Mouse (Mus musculus) kidney, postnatal 14 days (tissue): Measurements from ENCODE around the gene Nebl.
A peak's percentile ranks its signal among the peaks of the same experiment; 100 is the strongest.

Experiments used
- DNase-seq: peaks from one replicate; pipeline ENCODE4 v3.0.0; 2022; ENCODE audit warnings: mixed read lengths

Nebl gene

GRCm38 (mm10) chr2:17603573-17603972, 127.7 kb downstream of the Nebl start:
- DNase-seq: no peak

GRCm38 (mm10) chr2:17600652-17601051, 130.6 kb downstream of the Nebl start:
- DNase-seq: no peak

GRCm38 (mm10) chr2:17599860-17600259, 131.4 kb downstream of the Nebl start:
- no peak for DNase-seq

GRCm38 (mm10) chr2:17597932-17598331, 133.3 kb downstream of the Nebl start:
- no peak for DNase-seq

GRCm38 (mm10) chr2:17589669-17590068, 141.6 kb downstream of the Nebl start:
- no peak for DNase-seq

GRCm38 (mm10) chr2:17585329-17585992, 145.8 kb downstream of the Nebl start:
- DNase-seq: no peak

GRCm38 (mm10) chr2:17575648-17576047, 155.6 kb downstream of the Nebl start:
- DNase-seq: no peak

GRCm38 (mm10) chr2:17571716-17572115, 159.5 kb downstream of the Nebl start:
- no peak for DNase-seq

GRCm38 (mm10) chr2:17558889-17559742, 172.1 kb downstream of the Nebl start:
- no peak for DNase-seq

GRCm38 (mm10) chr2:17549895-17550558, 181.2 kb downstream of the Nebl start:
- no peak for DNase-seq

GRCm38 (mm10) chr2:17546354-17546948, 184.8 kb downstream of the Nebl start:
- DNase-seq: no peak

- DNase-seq: no peak
Observed at GRCm38 (mm10) chr2:17539737-17540136, 191.5 kb downstream of the Nebl start.

GRCm38 (mm10) chr2:17538493-17538892, 192.8 kb downstream of the Nebl start:
- DNase-seq: no peak

GRCm38 (mm10) chr2:17531355-17532105, 199.7 kb downstream of the Nebl start:
- DNase-seq: no peak

GRCm38 (mm10) chr2:17525739-17526526, 205.3 kb downstream of the Nebl start:
- DNase-seq: no peak

- no peak for DNase-seq
Observed at GRCm38 (mm10) chr2:17525211-17525610, 206.1 kb downstream of the Nebl start.

GRCm38 (mm10) chr2:17524205-17524978, 206.9 kb downstream of the Nebl start:
- no peak for DNase-seq

- DNase-seq: peak; percentile 7
Observed at GRCm38 (mm10) chr2:17523791-17524190, 207.5 kb downstream of the Nebl start.

GRCm38 (mm10) chr2:17515686-17516085, 215.6 kb downstream of the Nebl start:
- no peak for DNase-seq

- DNase-seq: no peak
Observed at GRCm38 (mm10) chr2:17514765-17515164, 216.5 kb downstream of the Nebl start.

- DNase-seq: no peak
Observed at GRCm38 (mm10) chr2:17509942-17510341, 221.3 kb downstream of the Nebl start.
